Mouse (Mus musculus) hindlimb bud, embryonic 11.5 days (tissue): Measurements from ENCODE around the gene Tfap2b.

Experiments used
- DNase-seq: peaks from one replicate; pipeline ENCODE4 v3.0.0-alpha.2; 2012; ENCODE audit warnings: low read depth, low spot score; ENCODE audit errors: extremely low spot score

Gene Tfap2b

DNA sequence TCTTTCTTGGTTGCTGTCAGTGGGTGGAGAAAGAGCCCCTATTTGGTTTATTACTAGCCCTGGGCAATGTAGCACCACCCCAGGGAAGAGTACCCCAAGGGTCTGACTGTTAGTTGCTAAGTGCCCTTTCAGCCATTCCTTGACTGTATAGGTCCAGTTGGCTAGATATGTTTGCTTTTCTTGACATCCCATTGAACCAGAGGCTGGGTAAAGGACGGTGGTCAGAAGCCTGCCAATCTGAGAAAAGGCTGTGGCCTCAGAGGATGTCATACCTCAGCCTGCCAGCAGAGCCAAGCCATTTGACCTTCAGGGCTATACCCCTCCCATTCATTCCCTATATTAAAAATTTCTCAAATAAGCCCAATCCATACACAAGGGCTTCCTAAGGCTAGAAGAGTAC, 24.0 kb downstream of the Tfap2b start:
- no peak for DNase-seq

DNA sequence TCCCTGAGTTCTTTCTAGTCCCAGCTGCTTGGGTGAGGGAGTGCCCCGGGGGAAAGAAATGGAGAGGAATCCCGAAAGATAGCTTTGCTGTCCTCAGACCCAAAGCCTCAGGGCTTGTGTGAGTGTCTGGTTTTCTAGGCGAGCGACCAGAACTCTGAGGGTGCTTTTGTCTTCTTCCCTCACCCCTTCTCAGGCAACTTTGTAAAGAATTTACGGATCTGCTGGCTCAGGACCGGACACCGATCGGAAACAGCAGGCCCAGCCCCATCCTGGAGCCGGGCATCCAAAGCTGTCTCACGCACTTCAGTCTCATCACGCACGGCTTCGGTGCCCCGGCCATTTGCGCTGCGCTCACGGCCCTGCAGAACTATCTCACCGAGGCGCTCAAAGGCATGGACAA, 25.1 kb downstream of the Tfap2b start:
- no peak for DNase-seq

DNA sequence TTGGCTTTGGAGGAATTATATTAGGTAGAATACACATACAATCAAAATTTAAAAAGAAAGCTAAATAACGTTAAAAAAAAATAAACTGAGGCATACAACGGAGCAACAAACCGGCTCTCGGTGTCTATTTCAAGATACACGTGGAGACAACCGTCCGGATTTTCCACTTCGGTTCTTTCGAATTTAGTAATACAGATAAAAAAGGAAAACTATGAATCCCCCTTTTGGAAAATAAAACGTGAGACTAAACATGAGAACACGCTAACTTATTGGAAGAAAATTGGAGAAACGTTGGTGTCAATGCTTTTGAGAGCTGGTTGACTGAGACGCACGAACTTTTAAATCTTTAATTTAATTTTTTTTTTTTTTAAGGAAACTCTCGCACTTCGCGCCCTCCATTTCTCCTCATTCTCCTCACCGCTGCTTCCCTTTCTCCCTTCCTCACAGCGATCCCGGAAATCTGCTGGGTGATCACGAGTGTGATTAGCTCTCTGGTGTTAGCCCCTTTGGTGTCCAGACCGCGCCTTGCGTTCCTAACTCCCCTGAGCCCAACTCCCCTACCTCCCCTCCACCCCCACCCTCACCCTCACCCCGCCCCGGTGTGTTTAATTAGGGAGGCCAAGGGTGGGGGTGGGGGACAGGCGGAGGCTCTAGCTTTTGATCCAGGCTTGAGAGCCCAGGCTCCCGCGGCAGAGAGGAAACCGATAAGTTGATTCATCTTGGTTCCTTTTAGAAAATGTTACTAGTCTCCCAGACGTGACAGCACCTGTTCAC, 25.9 kb downstream of the Tfap2b start:
- no peak for DNase-seq

DNA sequence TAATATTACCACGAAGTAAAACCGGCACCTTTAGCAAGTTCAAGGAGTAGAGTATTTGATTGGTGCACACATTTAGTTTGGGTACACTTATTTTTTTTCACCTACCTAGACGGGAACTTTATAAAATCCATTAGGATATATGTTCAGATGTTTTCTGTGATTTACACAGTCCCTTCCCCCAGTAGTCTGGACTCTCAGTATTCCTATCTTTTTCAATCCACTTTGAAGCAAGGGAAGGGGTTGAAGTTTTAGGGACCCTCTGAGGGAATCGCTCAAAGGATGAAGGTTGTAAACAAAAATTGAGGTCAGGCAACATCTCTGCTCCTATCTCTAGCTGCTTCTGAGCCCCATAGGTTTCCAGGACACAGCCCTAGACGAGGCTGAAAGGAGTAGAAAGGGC, 27.3 kb downstream of the Tfap2b start:
- DNase-seq: no peak

DNA sequence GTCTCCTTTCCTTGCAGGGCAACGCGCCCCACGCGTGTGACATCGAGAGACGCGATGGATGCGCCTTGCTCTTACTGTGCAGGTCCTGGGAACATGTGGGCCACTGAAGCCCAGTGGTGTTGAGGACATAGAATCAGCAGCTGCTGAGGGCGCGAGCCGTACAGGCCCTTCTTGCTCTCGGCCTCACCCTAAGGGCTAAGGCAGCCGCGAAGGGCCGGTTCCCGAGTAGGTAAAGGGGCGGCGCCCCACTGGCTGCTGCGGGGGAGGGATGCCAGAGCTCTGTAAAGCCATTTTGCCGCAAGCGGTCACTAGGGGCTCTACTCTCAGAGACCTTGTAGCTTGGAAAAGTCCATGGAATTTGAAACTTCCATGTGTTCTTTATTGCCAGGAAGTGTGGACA, 27.9 kb downstream of the Tfap2b start:
- DNase-seq: no peak

DNA sequence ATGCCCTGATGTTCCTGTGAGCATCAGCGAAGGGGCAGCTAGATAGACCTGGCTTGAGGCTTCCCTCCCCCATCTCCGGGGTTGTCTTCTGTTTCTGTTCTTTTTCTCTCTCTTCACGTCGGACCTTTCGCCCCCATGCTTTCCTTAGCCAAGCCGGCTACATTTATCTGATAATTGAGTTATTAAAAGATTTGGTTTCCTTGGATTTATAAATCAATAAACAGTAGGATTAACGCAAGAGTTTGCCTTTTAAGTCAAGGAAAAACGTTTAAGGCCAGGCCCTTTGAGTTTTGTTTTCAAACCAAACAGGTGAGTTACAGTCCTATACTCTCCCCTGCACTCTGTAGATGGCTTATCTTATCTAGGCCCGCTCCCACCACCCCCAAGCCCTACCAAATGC, 28.3 kb downstream of the Tfap2b start:
- no peak for DNase-seq

DNA sequence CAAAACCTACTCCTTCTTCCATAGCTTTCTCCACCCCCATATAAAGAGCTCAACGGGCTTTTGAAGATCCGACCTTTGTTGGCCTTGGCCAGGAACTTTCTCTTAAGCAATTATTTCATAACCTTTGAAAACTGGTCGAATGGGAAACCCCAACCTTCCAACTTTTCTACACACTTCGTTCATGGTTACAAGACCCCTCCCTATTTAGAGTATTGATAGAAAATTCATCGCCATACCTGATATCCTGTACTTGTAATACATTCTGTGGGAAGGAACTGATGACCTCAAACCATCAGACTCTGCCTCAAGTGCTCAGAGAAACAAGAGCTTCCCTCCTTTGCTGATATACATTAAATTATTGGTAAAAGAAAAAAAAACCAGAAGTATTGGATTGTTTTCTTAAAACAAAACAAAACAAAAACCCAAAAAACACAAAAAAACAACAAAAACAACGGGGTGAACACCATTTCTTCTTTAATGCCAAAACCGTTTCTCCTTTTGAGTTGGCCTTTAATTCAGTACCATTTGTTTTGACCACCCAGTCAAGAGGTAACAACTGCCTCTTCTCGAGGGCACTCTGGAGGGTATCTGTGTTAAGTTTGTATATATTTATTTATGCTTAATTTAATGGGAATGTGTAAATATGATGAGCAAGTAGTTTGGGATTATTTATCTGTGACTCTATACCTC, 29.2 kb downstream of the Tfap2b start:
- no peak for DNase-seq

DNA sequence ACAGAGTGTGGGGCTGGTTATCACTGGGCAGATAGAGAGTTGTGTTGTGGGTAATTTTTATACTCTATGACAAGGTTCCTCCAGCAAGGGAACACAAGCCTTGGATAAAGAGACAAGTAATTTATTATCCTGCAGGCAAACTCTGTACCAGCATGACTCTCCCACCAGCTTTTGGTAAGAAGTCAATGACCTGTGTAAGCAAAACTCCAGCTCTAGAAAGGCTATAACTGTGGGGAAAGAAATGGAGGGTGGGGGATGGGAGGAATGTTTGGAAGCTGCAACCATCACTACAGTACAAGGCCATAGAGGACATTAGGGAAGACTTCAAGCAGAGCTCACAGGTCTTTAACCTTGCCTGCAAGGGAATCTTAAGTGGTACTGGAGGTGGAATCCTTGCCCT, 31.3 kb downstream of the Tfap2b start:
- DNase-seq: no peak

DNA sequence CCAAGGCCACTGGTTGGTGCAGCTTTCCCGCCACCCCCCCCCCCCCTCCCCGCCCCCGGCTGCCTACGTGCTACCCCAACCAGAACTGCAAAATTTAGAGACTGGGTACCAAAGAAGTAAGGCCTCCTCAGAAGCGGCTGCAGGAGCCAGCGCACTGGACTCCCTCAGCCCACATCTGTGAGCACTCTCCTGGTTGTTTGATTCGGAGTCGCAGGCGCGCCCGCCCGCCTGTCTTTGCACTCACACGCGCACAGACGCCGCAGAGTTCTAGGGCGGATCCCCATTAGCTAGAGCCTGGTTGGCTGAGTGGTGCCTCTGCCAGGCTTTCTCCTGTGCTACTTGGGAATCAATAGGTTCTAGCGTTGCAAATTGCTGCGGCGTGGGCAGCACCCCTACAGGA, 32.6 kb downstream of the Tfap2b start:
- no peak for DNase-seq

DNA sequence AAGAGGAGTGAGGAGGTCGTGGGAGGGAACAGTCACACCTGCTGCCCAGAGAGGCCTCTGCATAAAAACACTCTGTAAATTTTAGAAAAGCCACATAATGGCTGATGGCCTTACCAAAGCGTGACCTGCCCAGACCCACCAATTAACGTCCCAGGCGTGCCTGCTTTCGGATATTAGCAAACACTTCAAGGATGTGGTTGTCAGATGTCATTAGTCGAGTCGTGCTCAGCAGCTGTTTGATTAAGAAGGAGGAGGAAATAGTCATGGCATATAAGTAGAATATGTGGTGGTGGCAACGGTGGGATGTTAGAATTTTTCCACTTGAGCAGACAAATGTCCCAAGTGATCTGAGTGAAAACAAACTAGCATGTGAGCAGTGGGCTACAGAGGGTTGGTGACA, 33.3 kb downstream of the Tfap2b start:
- DNase-seq: no peak

DNA sequence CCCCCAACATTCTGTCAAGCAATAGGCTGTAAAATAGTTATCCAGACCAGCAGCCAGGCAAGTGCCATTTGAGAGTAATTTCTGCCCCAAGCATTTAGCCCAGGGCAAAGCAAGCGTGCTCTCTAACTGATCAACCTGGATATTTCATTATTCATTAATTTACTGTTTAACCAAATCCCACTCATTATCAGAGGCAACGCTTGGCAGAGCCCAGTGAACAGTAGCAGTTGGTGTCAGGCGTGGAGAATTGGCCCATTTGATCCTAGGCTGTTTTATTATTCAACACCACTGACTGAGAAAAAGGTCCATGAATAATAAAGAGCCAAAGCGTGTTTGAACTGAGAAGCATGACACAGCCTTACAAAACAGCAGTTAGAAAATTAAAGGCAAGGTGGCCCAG, 36.3 kb downstream of the Tfap2b start:
- no peak for DNase-seq

DNA sequence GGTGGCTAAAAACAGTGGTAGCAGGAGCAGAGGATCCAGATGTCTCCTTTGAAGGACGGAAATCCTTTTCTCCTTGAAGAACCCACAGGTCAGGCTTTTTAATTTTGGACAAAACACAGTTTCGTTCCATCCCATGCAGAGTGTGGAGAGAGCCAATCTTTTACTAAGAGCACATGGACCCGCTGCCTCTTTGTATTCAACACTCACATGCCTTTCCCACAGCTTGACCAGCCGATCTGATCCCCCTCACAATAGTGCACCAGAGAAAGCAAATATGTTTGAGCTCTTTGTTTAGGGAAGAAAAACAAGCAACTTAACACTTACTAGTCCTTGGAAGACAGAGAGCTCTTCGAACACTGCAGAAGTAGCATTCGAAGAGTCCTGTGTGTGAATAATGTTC, 42.6 kb downstream of the Tfap2b start:
- DNase-seq: no peak

DNA sequence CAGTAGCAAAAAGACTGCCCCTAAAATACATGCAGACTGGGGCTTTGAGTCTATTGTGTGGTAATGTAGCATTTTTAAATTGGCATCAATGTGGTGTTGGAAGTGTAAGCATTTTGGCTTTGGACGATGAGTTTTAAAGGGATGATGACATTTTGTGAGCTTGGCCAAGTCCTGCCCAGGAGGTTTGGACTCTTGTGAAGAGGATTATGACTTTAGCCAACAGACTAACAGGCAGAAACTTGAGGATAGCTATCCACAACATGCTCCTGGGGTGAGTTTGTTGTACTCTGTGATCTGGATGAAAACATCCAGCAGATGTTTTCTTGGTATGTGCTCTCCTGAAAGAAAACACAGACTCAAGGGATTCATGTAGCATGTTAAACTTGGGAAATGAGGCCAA, 60.9 kb downstream of the Tfap2b start:
- no peak for DNase-seq
